Mouse (Mus musculus) B cell, adult (primary cell): ENCODE measurements around the gene Fam184b. TPM values are rescaled to one million over a fixed set of nuclear protein-coding genes. Genes with fewer than 3 reads are reported as not detected.

ENCODE experiments used
- total RNA-seq: library from RNA; stranded (reverse); gene quantifications from 4 replicates; pipeline ENCODE4 v1.2.4, GENCODE M21; 2023; ENCODE audit not compliant: inconsistent age

The Fam184b gene
- not detected in 4 replicates for total RNA-seq

DNA sequence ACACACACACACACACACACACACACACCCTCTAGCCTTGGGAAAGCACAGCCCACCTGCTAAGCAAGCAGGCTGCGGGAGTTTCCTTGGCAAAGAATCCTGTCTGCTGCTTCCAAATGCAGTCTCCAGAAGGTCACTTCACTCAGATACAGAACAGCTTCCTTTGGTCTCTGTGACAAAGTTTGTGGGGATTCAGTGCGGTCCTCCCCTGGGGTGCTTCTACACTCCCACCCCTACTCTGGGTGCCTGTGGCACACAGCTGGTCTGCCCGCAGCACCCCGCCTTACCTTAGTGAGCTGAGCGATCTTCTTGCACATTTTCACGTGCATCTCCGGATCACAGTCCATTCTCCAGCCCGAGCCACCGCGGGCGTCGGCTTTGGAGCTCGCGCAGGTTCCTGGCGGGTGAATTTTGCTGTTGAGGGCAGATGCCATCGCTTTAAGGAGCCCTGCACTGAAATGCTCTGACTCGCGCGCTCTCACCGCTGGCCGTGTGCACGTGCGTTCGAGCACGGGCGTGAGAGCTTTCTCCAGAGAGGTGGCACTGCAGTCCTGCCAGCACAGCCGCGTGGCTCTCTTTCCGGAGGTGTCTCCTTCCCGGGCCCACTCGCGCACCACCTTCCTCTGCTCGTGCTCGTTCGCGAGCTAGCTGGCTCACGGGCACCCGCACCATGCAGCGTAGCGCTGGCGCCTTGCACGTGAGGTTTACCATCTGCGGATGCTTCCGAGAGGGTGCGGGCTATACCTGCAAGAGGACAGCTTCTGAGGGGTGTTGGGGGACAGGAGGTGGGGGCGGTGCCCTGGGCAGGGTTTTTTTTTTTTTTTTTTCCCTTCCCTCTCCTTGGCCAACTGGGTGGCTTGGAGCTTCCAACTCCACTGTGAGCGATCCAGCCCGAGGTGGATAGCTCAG, at the start of gene Fam184b:
Gene Fam184b, minus strand, starts transcription at position 809 of the 909 bp plus-strand sequence.

GRCm38 (mm10) chr5:45669598-45670279, 30.3 kb upstream of the Fam184b start, which contains the start of gene Ncapg:
Gene Ncapg, plus strand, starts transcription at chr5:45669919.

GRCm38 (mm10) chr5:45519960-45520808, 119.2 kb downstream of the Fam184b start, which contains the start of gene Med28:
Gene Med28, plus strand, starts transcription at chr5:45520229.

DNA sequence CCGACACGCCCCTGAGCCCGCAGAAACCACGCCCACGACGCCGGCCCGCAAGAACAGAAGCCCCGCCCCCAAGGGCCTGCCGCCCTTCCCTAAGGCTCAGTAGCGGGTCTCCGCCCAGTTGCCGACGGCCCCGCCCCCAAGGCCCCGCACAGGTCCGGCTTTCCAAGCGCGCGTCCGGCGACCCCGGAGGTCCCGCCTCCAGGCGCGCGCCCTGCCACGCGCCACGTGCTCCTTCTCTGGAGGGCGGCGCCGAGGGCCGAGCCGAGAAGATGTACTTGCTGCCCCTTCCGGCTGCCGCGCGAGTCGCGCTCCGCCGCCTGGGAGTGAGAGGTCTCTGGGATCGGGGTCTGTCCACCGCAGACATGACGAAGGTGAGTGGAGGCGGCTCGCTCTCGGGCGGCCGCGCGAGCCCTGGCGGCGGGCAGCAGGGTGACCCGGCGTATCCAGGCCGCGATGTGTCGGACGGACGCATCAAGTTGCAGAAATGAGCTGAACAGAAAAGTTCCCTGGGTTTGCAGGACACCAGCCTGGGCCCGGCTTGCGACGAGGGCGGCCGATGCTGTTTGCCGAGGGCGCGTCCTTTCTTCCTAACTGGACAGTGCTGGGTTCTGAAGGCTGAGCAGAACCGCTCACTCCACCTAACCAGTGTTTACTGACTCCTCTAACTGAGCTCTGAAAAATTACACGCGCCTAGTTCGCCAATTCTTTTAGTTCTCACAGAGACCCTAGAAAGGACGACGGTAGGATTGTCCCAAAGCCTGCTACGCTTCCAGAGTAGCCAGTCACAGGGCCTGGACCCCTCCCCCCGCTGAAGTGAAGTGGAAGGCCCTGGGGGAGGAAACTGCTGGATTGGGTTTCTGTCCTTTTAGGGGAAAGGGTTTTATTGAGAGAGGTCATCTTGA, 146.0 kb downstream of the Fam184b start, which contains the start of gene Lap3:
Gene Lap3, plus strand, starts transcription at position 184 of the 902 bp plus-strand sequence.

Other genes with a start within 250 kb of the Fam184b start
- gene Qdpr, start 189.4 kb downstream of the Fam184b start, total RNA-seq, result 32.0 to 40.0 TPM (median 35.3 TPM) in 4 replicates
- not detected in 4 replicates for gene Clrn2, start 185.9 kb downstream of the Fam184b start, total RNA-seq
- 12.9 to 21.1 TPM (median 15.8 TPM) in 4 replicates for gene Lap3, start 146.2 kb downstream of the Fam184b start, total RNA-seq
- 87.6 to 102 TPM (median 91.1 TPM) in 4 replicates for gene Med28, start 119.4 kb downstream of the Fam184b start, total RNA-seq
- gene Ncapg, start 30.3 kb upstream of the Fam184b start, total RNA-seq, result 1.5 to 2.6 TPM (median 1.7 TPM) in 4 replicates
- gene Lcorl, start 218.0 kb upstream of the Fam184b start, total RNA-seq, result 28.9 to 36.0 TPM (median 31.7 TPM) in 4 replicates